Mouse (Mus musculus) c-Kit-positive CD71-positive TER-119-positive erythroid progenitor cells, embryonic 14.5 days (primary cell): ENCODE results near the gene Tmem25.

Source experiments
- DNase-seq: peaks from one replicate; pipeline ENCODE4 v3.0.0-alpha.2; 2013; ENCODE audit warnings: low spot score

Gene Tmem25

GRCm38 (mm10) chr9:44799102-44799957 lies at the start of gene Tmem25:
TSS of gene Tmem25 (minus strand) at chr9:44799307.
- DNase-seq, result peak; percentile 64

- DNase-seq, result no peak
These were observed 48.3 kb upstream of the Tmem25 start for GRCm38 (mm10) chr9:44847446-44847845.

GRCm38 (mm10) chr9:44841241-44841640 lies 42.1 kb upstream of the Tmem25 start:
- DNase-seq, result peak; percentile 17

GRCm38 (mm10) chr9:44836439-44836838 lies 37.3 kb upstream of the Tmem25 start:
- peak; percentile 62 for DNase-seq

GRCm38 (mm10) chr9:44832356-44832755 lies 33.2 kb upstream of the Tmem25 start:
- DNase-seq, result no peak

GRCm38 (mm10) chr9:44830506-44830905 lies 31.4 kb upstream of the Tmem25 start:
- no peak for DNase-seq

GRCm38 (mm10) chr9:44828944-44829343 lies 29.8 kb upstream of the Tmem25 start:
- no peak for DNase-seq

- no peak for DNase-seq
These were observed 27.6 kb upstream of the Tmem25 start for GRCm38 (mm10) chr9:44826660-44827059.

- DNase-seq, result no peak
These were observed 21.1 kb upstream of the Tmem25 start for GRCm38 (mm10) chr9:44819920-44820827.

- DNase-seq, result no peak
These were observed 18.4 kb upstream of the Tmem25 start for GRCm38 (mm10) chr9:44817522-44817921.

GRCm38 (mm10) chr9:44814179-44814578 lies 15.1 kb upstream of the Tmem25 start:
- no peak for DNase-seq

GRCm38 (mm10) chr9:44810316-44810715 lies 11.2 kb upstream of the Tmem25 start:
- DNase-seq, result no peak

- no peak for DNase-seq
These were observed 8.7 kb upstream of the Tmem25 start for GRCm38 (mm10) chr9:44807778-44808177.

- DNase-seq, result no peak
These were observed 8.0 kb upstream of the Tmem25 start for GRCm38 (mm10) chr9:44807141-44807540.

- DNase-seq, result no peak
These were observed 6.4 kb upstream of the Tmem25 start for GRCm38 (mm10) chr9:44805536-44805935.

GRCm38 (mm10) chr9:44804678-44805077 lies 5.6 kb upstream of the Tmem25 start:
- DNase-seq, result no peak

- DNase-seq, result no peak
These were observed 3.8 kb upstream of the Tmem25 start, which contains the start of gene Ttc36 for GRCm38 (mm10) chr9:44802808-44803450. TSS of gene Ttc36 (minus strand) at chr9:44803072.

GRCm38 (mm10) chr9:44801669-44802068 lies 2.6 kb upstream of the Tmem25 start:
- DNase-seq, result no peak

- DNase-seq, result no peak
These were observed 834 bp upstream of the Tmem25 start for GRCm38 (mm10) chr9:44799958-44800324.

- DNase-seq, result no peak
These were observed 809 bp downstream of the Tmem25 start for GRCm38 (mm10) chr9:44798298-44798697.

- DNase-seq, result no peak
These were observed 6.3 kb downstream of the Tmem25 start for GRCm38 (mm10) chr9:44792842-44793241.
